Mouse (Mus musculus) liver, embryonic 14.5 days (tissue): ENCODE results near the gene Stard13.

ENCODE experiments used
- CTCF ChIP-seq: IDR thresholded peaks from 2 replicates; pipeline ENCODE4 v1.5.1; 2016; ENCODE audit warnings: antibody characterized with exemption, low read depth, control low read depth
- EP300 ChIP-seq: IDR thresholded peaks from 2 replicates; pipeline ENCODE4 v1.6.1; 2016; ENCODE audit warnings: antibody characterized with exemption, low read depth

DNA sequence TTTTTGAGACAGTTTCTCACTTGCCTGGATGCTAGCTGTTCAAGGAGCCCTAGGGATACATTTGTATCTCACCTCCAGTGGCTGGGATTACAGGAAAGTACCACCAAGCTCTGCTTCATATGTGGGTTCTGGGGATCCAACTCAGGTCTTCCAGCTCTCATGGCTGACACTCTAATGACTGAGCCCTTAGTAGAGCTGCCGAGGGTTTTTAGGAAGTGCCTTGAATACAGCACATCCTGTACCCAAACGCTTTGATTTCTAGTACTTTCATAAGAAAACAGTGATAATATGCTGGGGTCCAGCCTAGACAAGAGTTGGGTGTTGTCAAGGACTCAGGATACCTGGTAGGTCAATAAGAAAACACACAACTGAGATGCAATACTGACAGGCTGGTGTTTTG, 23.6 kb downstream of the Stard13 start:
- TF ChIP-seq CTCF (no peak), EP300 (no peak)
